Mouse (Mus musculus): Measurements from ENCODE around the gene Jpt1. TPM values are rescaled to one million over a fixed set of nuclear protein-coding genes. Genes with fewer than 3 reads are reported as not detected.
A peak's percentile ranks its signal among the peaks of the same experiment; 100 is the strongest.

The Jpt1 gene
- polyA plus RNA-seq, 1 experiment from 2014 or later = 472 TPM

- no peak overlapping the region for H3K9ac ChIP-seq
- no peak overlapping the region for H3K27ac ChIP-seq
- no peaks in the 10 kb centered on the region for H3K9me3 ChIP-seq
- ATAC-seq (ENCODE audit: insufficient read depth, low FRiP score, low read depth) = no peak
- no peak overlapping the region for H3K4me3 ChIP-seq (replicated peaks)
- H3K27me3 ChIP-seq (replicated peaks) = no peaks in the 10 kb centered on the region
- 69% methylated on average over 2 of the region's 2 CpGs for WGBS
- H3K36me3 ChIP-seq = peaks cover 39% of the 10 kb centered on the region
- no peak overlapping the region for H3K4me2 ChIP-seq
- H3K4me1 ChIP-seq = no peaks in the 10 kb centered on the region
Measured at GRCm38 (mm10) chr11:115522703-115523102, 8.5 kb upstream of the Jpt1 start.

GRCm38 (mm10) chr11:115522238-115522637, 8.1 kb upstream of the Jpt1 start:
- 91% methylated on average over 2 of the region's 2 CpGs for WGBS
- Histone ChIP-seq H3K9me3 (no peaks in the 10 kb centered on the region), H3K27ac (no peak overlapping the region), H3K27me3 (replicated peaks) (no peaks in the 10 kb centered on the region), H3K4me1 (no peaks in the 10 kb centered on the region), H3K4me3 (replicated peaks) (no peak overlapping the region), H3K36me3 (peaks cover 35% of the 10 kb centered on the region), H3K9ac (no peak overlapping the region), H3K4me2 (no peak overlapping the region)
- no peak for ATAC-seq (ENCODE audit: insufficient read depth, low FRiP score, low read depth)

GRCm38 (mm10) chr11:115521080-115521479, 6.9 kb upstream of the Jpt1 start:
- Histone ChIP-seq H3K27ac (no peak overlapping the region), H3K9me3 (no peaks in the 10 kb centered on the region)
- 80% methylated on average over 4 of the region's 4 CpGs for WGBS

GRCm38 (mm10) chr11:115520218-115520617, 6.0 kb upstream of the Jpt1 start:
- no peak for ATAC-seq (ENCODE audit: insufficient read depth, low FRiP score, low read depth)
- no peaks in the 10 kb centered on the region for H3K27me3 ChIP-seq (replicated peaks)
- no peak overlapping the region for H3K4me3 ChIP-seq (replicated peaks)
- H3K36me3 ChIP-seq = peaks cover 18% of the 10 kb centered on the region
- H3K27ac ChIP-seq = no peak overlapping the region
- H3K4me2 ChIP-seq = no peak overlapping the region
- WGBS = 84% methylated on average over 2 of the region's 2 CpGs
- no peak overlapping the region for H3K9ac ChIP-seq
- no peaks in the 10 kb centered on the region for H3K9me3 ChIP-seq
- H3K4me1 ChIP-seq = no peaks in the 10 kb centered on the region

More at GRCm38 (mm10) chr11:115521080-115521479, 6.9 kb upstream of the Jpt1 start:
- no peak for ATAC-seq (ENCODE audit: insufficient read depth, low FRiP score, low read depth)
- Histone ChIP-seq H3K27me3 (replicated peaks) (no peaks in the 10 kb centered on the region), H3K4me2 (no peak overlapping the region), H3K9ac (no peak overlapping the region), H3K4me1 (no peaks in the 10 kb centered on the region), H3K4me3 (replicated peaks) (no peak overlapping the region), H3K36me3 (peaks cover 25% of the 10 kb centered on the region)

GRCm38 (mm10) chr11:115519581-115519980, 5.4 kb upstream of the Jpt1 start:
- WGBS = 75% methylated on average over 3 of the region's 3 CpGs
- H3K9ac ChIP-seq = no peak overlapping the region
- no peaks in the 10 kb centered on the region for H3K27me3 ChIP-seq (replicated peaks)
- no peak for ATAC-seq (ENCODE audit: insufficient read depth, low FRiP score, low read depth)
- peaks cover 12% of the 10 kb centered on the region for H3K36me3 ChIP-seq
- no peak overlapping the region for H3K27ac ChIP-seq
- H3K4me3 ChIP-seq (replicated peaks) = no peak overlapping the region
- H3K4me2 ChIP-seq = no peak overlapping the region
- H3K9me3 ChIP-seq = no peaks in the 10 kb centered on the region
- no peaks in the 10 kb centered on the region for H3K4me1 ChIP-seq

GRCm38 (mm10) chr11:115518693-115519092, 4.5 kb upstream of the Jpt1 start:
- H3K4me1 ChIP-seq = no peaks in the 10 kb centered on the region

GRCm38 (mm10) chr11:115516942-115517341, 2.8 kb upstream of the Jpt1 start:
- Histone ChIP-seq H3K4me3 (replicated peaks) (no peak overlapping the region), H3K9ac (no peak overlapping the region), H3K4me2 (no peak overlapping the region), H3K27ac (no peak overlapping the region), H3K36me3 (no peaks in the 10 kb centered on the region), H3K4me1 (peaks cover 10% of the 10 kb centered on the region), H3K27me3 (replicated peaks) (no peaks in the 10 kb centered on the region), H3K9me3 (no peaks in the 10 kb centered on the region)
- no peak for ATAC-seq (ENCODE audit: insufficient read depth, low FRiP score, low read depth)
- WGBS = 80% methylated on average over 5 of the region's 5 CpGs

More at GRCm38 (mm10) chr11:115518693-115519092, 4.5 kb upstream of the Jpt1 start:
- WGBS = 62% methylated on average over 9 of the region's 9 CpGs
- H3K36me3 ChIP-seq = peaks cover 6% of the 10 kb centered on the region
- no peak overlapping the region for H3K27ac ChIP-seq
- H3K9me3 ChIP-seq = no peaks in the 10 kb centered on the region
- no peak for ATAC-seq (ENCODE audit: insufficient read depth, low FRiP score, low read depth)
- no peaks in the 10 kb centered on the region for H3K27me3 ChIP-seq (replicated peaks)
- no peak overlapping the region for H3K4me2 ChIP-seq
- no peak overlapping the region for H3K4me3 ChIP-seq (replicated peaks)
- H3K9ac ChIP-seq = no peak overlapping the region

GRCm38 (mm10) chr11:115515021-115515420, 834 bp upstream of the Jpt1 start:
- H3K27me3 ChIP-seq (replicated peaks) = no peaks in the 10 kb centered on the region
- H3K27ac ChIP-seq = no peak overlapping the region
- no peak overlapping the region for H3K9ac ChIP-seq
- H3K4me3 ChIP-seq (replicated peaks) = no peak overlapping the region
- no peaks in the 10 kb centered on the region for H3K9me3 ChIP-seq
- peaks cover 29% of the 10 kb centered on the region for H3K4me1 ChIP-seq
- WGBS = 64% methylated on average over 6 of the region's 6 CpGs
- no peaks in the 10 kb centered on the region for H3K36me3 ChIP-seq
- H3K4me2 ChIP-seq = no peak overlapping the region
- no peak for ATAC-seq (ENCODE audit: insufficient read depth, low FRiP score, low read depth)

- H3K4me2 ChIP-seq = peak overlapping the region; percentile 76
- no peaks in the 10 kb centered on the region for H3K36me3 ChIP-seq
- H3K27ac ChIP-seq = peak overlapping the region; percentile 89
- H3K27me3 ChIP-seq (replicated peaks) = no peaks in the 10 kb centered on the region
- no peaks in the 10 kb centered on the region for H3K9me3 ChIP-seq
- under 1% methylated on average over 56 of the region's 57 CpGs for WGBS
- peaks cover 38% of the 10 kb centered on the region for H3K4me1 ChIP-seq
- H3K9ac ChIP-seq = peak overlapping the region; percentile 92
- H3K4me3 ChIP-seq (replicated peaks) = peak overlapping the region; percentile 90
- ATAC-seq (ENCODE audit: insufficient read depth, low FRiP score, low read depth) = peak; percentile 32
Measured at GRCm38 (mm10) chr11:115513271-115514237, 633 bp downstream of the Jpt1 start.

- Histone ChIP-seq H3K4me3 (replicated peaks) (peak overlapping the region; percentile 90), H3K27me3 (replicated peaks) (no peaks in the 10 kb centered on the region), H3K9me3 (no peaks in the 10 kb centered on the region), H3K36me3 (no peaks in the 10 kb centered on the region), H3K27ac (peak overlapping the region; percentile 89), H3K4me1 (peaks cover 43% of the 10 kb centered on the region), H3K4me2 (peak overlapping the region; percentile 76), H3K9ac (peak overlapping the region; percentile 92; the same call in 1 of the 2 replicates)
- 20% methylated on average over 8 of the region's 8 CpGs for WGBS
- ATAC-seq (ENCODE audit: insufficient read depth, low FRiP score, low read depth) = no peak
Measured at GRCm38 (mm10) chr11:115512407-115513183, 1.6 kb downstream of the Jpt1 start.

- H3K4me3 ChIP-seq (replicated peaks) = peak overlapping the region; percentile 90
- ATAC-seq (ENCODE audit: insufficient read depth, low FRiP score, low read depth) = no peak
- H3K4me1 ChIP-seq = peaks cover 47% of the 10 kb centered on the region
- H3K9me3 ChIP-seq = no peaks in the 10 kb centered on the region
- H3K27ac ChIP-seq = peak overlapping the region; percentile 89
- H3K27me3 ChIP-seq (replicated peaks) = no peaks in the 10 kb centered on the region
- H3K4me2 ChIP-seq = peak overlapping the region; percentile 76
- 26% methylated on average over 3 of the region's 3 CpGs for WGBS
- H3K36me3 ChIP-seq = no peaks in the 10 kb centered on the region
- peak overlapping the region; percentile 22; the same call in 1 of the 2 replicates for H3K9ac ChIP-seq
Measured at GRCm38 (mm10) chr11:115512004-115512403, 2.2 kb downstream of the Jpt1 start.
